Mouse (Mus musculus) 3134 (cell line): ENCODE results near the gene Lpp.

Experiments
- DNase-seq: peaks from one replicate; pipeline ENCODE4 v3.0.0-alpha.2; 2011; ENCODE audit warnings: low spot score; ENCODE audit not compliant: insufficient read length; ENCODE audit errors: extremely low read depth

Gene Lpp

GRCm38 (mm10) chr16:24603342-24603741, 210.0 kb downstream of the Lpp start:
- no peak for DNase-seq

GRCm38 (mm10) chr16:24607896-24608457, 214.7 kb downstream of the Lpp start:
- no peak for DNase-seq

GRCm38 (mm10) chr16:24619458-24619857, 226.2 kb downstream of the Lpp start:
- no peak for DNase-seq

GRCm38 (mm10) chr16:24620021-24620420, 226.7 kb downstream of the Lpp start:
- no peak for DNase-seq

GRCm38 (mm10) chr16:24622226-24623194, 229.2 kb downstream of the Lpp start:
- no peak for DNase-seq

- DNase-seq, result no peak
Observed at GRCm38 (mm10) chr16:24624335-24624734, 231.0 kb downstream of the Lpp start.

- no peak for DNase-seq
Observed at GRCm38 (mm10) chr16:24625576-24625975, 232.3 kb downstream of the Lpp start.

GRCm38 (mm10) chr16:24628779-24629178, 235.5 kb downstream of the Lpp start:
- DNase-seq, result no peak

GRCm38 (mm10) chr16:24629218-24630172, 236.2 kb downstream of the Lpp start:
- DNase-seq, result no peak

GRCm38 (mm10) chr16:24635381-24635919, 242.1 kb downstream of the Lpp start:
- DNase-seq, result no peak

GRCm38 (mm10) chr16:24636894-24637293, 243.6 kb downstream of the Lpp start:
- DNase-seq, result no peak

- DNase-seq, result no peak
Observed at GRCm38 (mm10) chr16:24641003-24641797, 247.9 kb downstream of the Lpp start.

- DNase-seq, result no peak
Observed at GRCm38 (mm10) chr16:24643024-24643635, 249.8 kb downstream of the Lpp start.

- no peak for DNase-seq
Observed at GRCm38 (mm10) chr16:24644154-24644553, 250.8 kb downstream of the Lpp start.

GRCm38 (mm10) chr16:24644760-24645406, 251.6 kb downstream of the Lpp start:
- no peak for DNase-seq

GRCm38 (mm10) chr16:24645906-24646603, 252.7 kb downstream of the Lpp start:
- DNase-seq, result no peak

GRCm38 (mm10) chr16:24651655-24652654, 258.6 kb downstream of the Lpp start:
- no peak for DNase-seq
